8 mouse cellular contexts compared by ENCODE assay signal in the genomic region with DNA sequence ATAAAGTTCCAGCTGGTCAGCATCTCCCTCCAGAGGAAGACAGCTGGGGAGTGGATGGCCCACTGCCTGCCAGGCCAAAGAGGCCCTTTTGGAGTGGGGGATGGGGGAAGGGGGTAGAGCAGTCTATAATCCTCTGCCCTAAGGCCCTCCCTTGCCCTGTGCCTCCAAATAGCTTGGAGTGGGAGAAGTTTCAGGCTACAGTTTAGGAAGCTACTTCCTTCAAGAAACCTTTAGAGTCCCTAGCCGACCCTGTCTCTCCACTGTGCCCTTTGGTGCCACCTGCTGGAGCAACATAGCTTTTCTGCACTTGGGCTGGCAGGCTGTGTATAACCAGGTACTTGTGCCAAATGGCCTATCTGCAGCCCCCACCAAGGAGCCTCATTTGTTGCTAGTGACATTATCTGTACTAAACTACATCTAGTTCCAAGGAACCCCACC. TPM values are rescaled to one million over a fixed set of nuclear protein-coding genes. Genes with fewer than 3 reads are reported as not detected.
DNase-seq lines count a peak whose midpoint lies in the region; ATAC-seq lines count a peak whose summit lies in the region.

No protein-coding gene starts in this region.

- peaks cover 33% of the 10 kb centered on the region for H3K4me1 ChIP-seq in midbrain, embryonic 10.5 days
- no peaks in the 10 kb centered on the region for H3K4me1 ChIP-seq in midbrain, embryonic 16.5 days (ENCODE audit: control insufficient read depth, insufficient read depth, low read length)
- no peaks in the 10 kb centered on the region for H3K4me1 ChIP-seq in hindbrain, embryonic 14.5 days (replicated peaks; ENCODE audit: control insufficient read depth, insufficient read depth, low read length)
- H3K4me1 ChIP-seq in limb, embryonic 11.5 days (ENCODE audit: control insufficient read depth, insufficient read depth, low read length) = peaks cover 8% of the 10 kb centered on the region
- H3K4me1 ChIP-seq in midbrain, embryonic 12.5 days = peaks cover 10% of the 10 kb centered on the region

- ATAC-seq in midbrain, embryonic 16.5 days = no peak
- peak; percentile 41; the same call in 1 of the 2 replicates for ATAC-seq in hindbrain, embryonic 14.5 days (ENCODE audit: low FRiP score)
- ATAC-seq in limb, embryonic 11.5 days (ENCODE audit: insufficient number of reproducible peaks, low FRiP score, low TSS enrichment, low read depth) = peak; percentile 63; the same call in 1 of the 2 replicates
- ATAC-seq in midbrain, embryonic 12.5 days (ENCODE audit: low FRiP score, low read depth) = no peak; the same call in 1 of the 2 replicates

- DNase-seq in midbrain, embryonic 10.5 days (ENCODE audit: low spot score) = peak; percentile 80
- peak; percentile 72 for DNase-seq in cerebellum, adult 8-10 months
- peak; percentile 79 for DNase-seq in forelimb bud, embryonic 11.5 days (ENCODE audit: low read depth, low spot score)
- peak; percentile 79 for DNase-seq in hindbrain, embryonic 14.5 days (ENCODE audit: low spot score)
- DNase-seq in limb, embryonic 11.5 days (ENCODE audit: low spot score) = peak; percentile 92
- DNase-seq in spleen, postnatal 4 days (ENCODE audit: low spot score in 2 of 2) = peak; percentile 82 to 91

- 0% methylated on average over 1 of the region's 1 CpGs for WGBS in midbrain, embryonic 10.5 days
- 0% methylated on average over 1 of the region's 1 CpGs for whole genome bisulfite sequencing in midbrain, embryonic 16.5 days
- WGBS in hindbrain, embryonic 14.5 days = 0% methylated on average over 1 of the region's 1 CpGs
- 4% methylated on average over 1 of the region's 1 CpGs for WGBS in limb, embryonic 11.5 days
- 0% methylated on average over 1 of the region's 1 CpGs for WGBS in midbrain, embryonic 12.5 days

- no peak overlapping the region for H3K9ac ChIP-seq in midbrain, embryonic 16.5 days (ENCODE audit: low read depth, low read length)
- H3K9ac ChIP-seq in hindbrain, embryonic 14.5 days = no peak overlapping the region
- H3K9ac ChIP-seq in limb, embryonic 11.5 days (ENCODE audit: low read length) = no peak overlapping the region
- H3K9ac ChIP-seq in midbrain, embryonic 12.5 days (replicated peaks) = 0 out of 2 replicates have a peak overlapping the region, but pooled peaks have one; percentile 24

- peaks cover 51% of the 10 kb centered on the region for H3K36me3 ChIP-seq in midbrain, embryonic 10.5 days
- peaks cover 20% of the 10 kb centered on the region for H3K36me3 ChIP-seq in midbrain, embryonic 16.5 days (ENCODE audit: control insufficient read depth, insufficient read depth, low read length)
- H3K36me3 ChIP-seq in hindbrain, embryonic 14.5 days (replicated peaks; ENCODE audit: control insufficient read depth, insufficient read depth) = peaks cover 62% of the 10 kb centered on the region
- peaks cover 4% of the 10 kb centered on the region; the same call in 1 of the 2 replicates for H3K36me3 ChIP-seq in limb, embryonic 11.5 days (ENCODE audit: control insufficient read depth, insufficient read depth, low read length)
- H3K36me3 ChIP-seq in midbrain, embryonic 12.5 days = peaks cover 50% of the 10 kb centered on the region

- peak overlapping the region; percentile 72 for H3K27ac ChIP-seq in midbrain, embryonic 10.5 days (replicated peaks)
- no peak overlapping the region for H3K27ac ChIP-seq in midbrain, embryonic 16.5 days (ENCODE audit: low read length)
- no peak overlapping the region for H3K27ac ChIP-seq in hindbrain, embryonic 14.5 days
- H3K27ac ChIP-seq in limb, embryonic 11.5 days (replicated peaks; ENCODE audit: low read depth, low read length) = peak overlapping the region; percentile 14; the same call in 1 of the 2 replicates
- H3K27ac ChIP-seq in midbrain, embryonic 12.5 days (replicated peaks) = no peak overlapping the region

- no peaks in the 10 kb centered on the region for H3K27me3 ChIP-seq in midbrain, embryonic 10.5 days (ENCODE audit: low read depth, poor library complexity, severe bottlenecking)
- no peaks in the 10 kb centered on the region for H3K27me3 ChIP-seq in midbrain, embryonic 16.5 days (ENCODE audit: control insufficient read depth, insufficient read depth, low read depth, low read length)
- H3K27me3 ChIP-seq in hindbrain, embryonic 14.5 days (ENCODE audit: control insufficient read depth, insufficient read depth, low read length) = no peaks in the 10 kb centered on the region
- H3K27me3 ChIP-seq in limb, embryonic 11.5 days (ENCODE audit: control insufficient read depth, insufficient read depth, low read length) = no peaks in the 10 kb centered on the region
- H3K27me3 ChIP-seq in midbrain, embryonic 12.5 days = no peaks in the 10 kb centered on the region

- H3K9me3 ChIP-seq in midbrain, embryonic 10.5 days (replicated peaks) = no peaks in the 10 kb centered on the region
- H3K9me3 ChIP-seq in midbrain, embryonic 16.5 days (replicated peaks; ENCODE audit: control insufficient read depth, low read length, poor library complexity, severe bottlenecking) = no peaks in the 10 kb centered on the region
- H3K9me3 ChIP-seq in hindbrain, embryonic 14.5 days (ENCODE audit: control insufficient read depth, low read length) = no peaks in the 10 kb centered on the region
- no peaks in the 10 kb centered on the region for H3K9me3 ChIP-seq in limb, embryonic 11.5 days (ENCODE audit: control insufficient read depth, low read length)
- H3K9me3 ChIP-seq in midbrain, embryonic 12.5 days = no peaks in the 10 kb centered on the region

- H3K4me2 ChIP-seq in midbrain, embryonic 16.5 days (ENCODE audit: low read length) = no peak overlapping the region
- H3K4me2 ChIP-seq in hindbrain, embryonic 14.5 days (replicated peaks) = no peak overlapping the region
- H3K4me2 ChIP-seq in limb, embryonic 11.5 days (ENCODE audit: low read depth, severe bottlenecking) = 0 out of 2 replicates have a peak overlapping the region, but pooled peaks have one; percentile 5
- H3K4me2 ChIP-seq in midbrain, embryonic 12.5 days (replicated peaks) = no peak overlapping the region

- no peak overlapping the region for H3K4me3 ChIP-seq in midbrain, embryonic 10.5 days
- H3K4me3 ChIP-seq in midbrain, embryonic 16.5 days (ENCODE audit: low read depth, low read length) = no peak overlapping the region
- no peak overlapping the region for H3K4me3 ChIP-seq in hindbrain, embryonic 14.5 days (replicated peaks; ENCODE audit: low read length)
- H3K4me3 ChIP-seq in limb, embryonic 11.5 days (ENCODE audit: low read depth, low read length) = no peak overlapping the region
- H3K4me3 ChIP-seq in midbrain, embryonic 12.5 days = no peak overlapping the region

RNA-seq across cellular contexts. Expression of gene Hsd11b2, which starts 15.4 kb away (rescaled TPM):
- polyA plus RNA-seq in midbrain, embryonic 10.5 days (2016; fragmentation: Nextera tagmentation; extraction: Ambion mirVana) = 28.8 and 30.2 TPM in 2 replicates
- polyA plus RNA-seq in midbrain, embryonic 16.5 days (2015; fragmentation: Nextera tagmentation; extraction: Ambion mirVana) = 2.7 and 3.6 TPM in 2 replicates
- 6.1 and 7.0 TPM in 2 replicates for polyA plus RNA-seq in hindbrain, embryonic 14.5 days (2014; fragmentation: Nextera tagmentation; extraction: Ambion mirVana)
- polyA plus RNA-seq in limb, embryonic 11.5 days (2014; fragmentation: Nextera tagmentation; extraction: Ambion mirVana) = 64.2 and 71.0 TPM in 2 replicates
- polyA plus RNA-seq in midbrain, embryonic 12.5 days (2016; fragmentation: Nextera tagmentation; extraction: Ambion mirVana) = 20.1 and 23.5 TPM in 2 replicates

RNA-seq across cellular contexts. Expression of gene Atp6v0d1, which starts 31.9 kb away (rescaled TPM):
- polyA plus RNA-seq in midbrain, embryonic 10.5 days (2016; fragmentation: Nextera tagmentation; extraction: Ambion mirVana) = 85.4 and 101 TPM in 2 replicates
- 226 and 244 TPM in 2 replicates for polyA plus RNA-seq in midbrain, embryonic 16.5 days (2015; fragmentation: Nextera tagmentation; extraction: Ambion mirVana)
- 231 and 245 TPM in 2 replicates for polyA plus RNA-seq in hindbrain, embryonic 14.5 days (2014; fragmentation: Nextera tagmentation; extraction: Ambion mirVana)
- polyA plus RNA-seq in limb, embryonic 11.5 days (2014; fragmentation: Nextera tagmentation; extraction: Ambion mirVana) = 71.7 and 81.5 TPM in 2 replicates
- 107 and 110 TPM in 2 replicates for polyA plus RNA-seq in midbrain, embryonic 12.5 days (2016; fragmentation: Nextera tagmentation; extraction: Ambion mirVana)

RNA-seq across cellular contexts. Expression of gene Zdhhc1, which starts 37.2 kb away (rescaled TPM):
- 18.6 and 24.0 TPM in 2 replicates for polyA plus RNA-seq in midbrain, embryonic 10.5 days (2016; fragmentation: Nextera tagmentation; extraction: Ambion mirVana)
- polyA plus RNA-seq in midbrain, embryonic 16.5 days (2015; fragmentation: Nextera tagmentation; extraction: Ambion mirVana) = 33.6 and 38.4 TPM in 2 replicates
- 32.7 and 33.1 TPM in 2 replicates for polyA plus RNA-seq in hindbrain, embryonic 14.5 days (2014; fragmentation: Nextera tagmentation; extraction: Ambion mirVana)
- polyA plus RNA-seq in limb, embryonic 11.5 days (2014; fragmentation: Nextera tagmentation; extraction: Ambion mirVana) = 19.6 and 24.0 TPM in 2 replicates
- polyA plus RNA-seq in midbrain, embryonic 12.5 days (2016; fragmentation: Nextera tagmentation; extraction: Ambion mirVana) = 29.9 and 30.9 TPM in 2 replicates

Comparison
In these comparisons a context has a peak if more than half of its experiments do, and no peak if none do; other contexts are left out.
1. H3K27ac ChIP-seq: peak in midbrain, embryonic 10.5 days (single experiment) and limb, embryonic 11.5 days (single experiment); none in midbrain, embryonic 16.5 days (single experiment), hindbrain, embryonic 14.5 days (single experiment) and midbrain, embryonic 12.5 days (single experiment).
2. ATAC-seq: peak in hindbrain, embryonic 14.5 days (single experiment) and limb, embryonic 11.5 days (single experiment); none in midbrain, embryonic 16.5 days (single experiment) and midbrain, embryonic 12.5 days (single experiment).
3. Peak in every context shown above with its lines, with median percentiles within 50 percentile points of each other: DNase-seq.